Mouse (Mus musculus): Measurements from ENCODE around the gene Clk3. TPM values are rescaled to one million over a fixed set of nuclear protein-coding genes. Genes with fewer than 3 reads are reported as not detected.
A peak's percentile ranks its signal among the peaks of the same experiment; 100 is the strongest.
"Not testable (repeated sequence)": the region's sequence is repeated elsewhere in the genome, so short reads cannot be mapped to it uniquely, and the experiment has no call there.

The Clk3 gene
- total RNA-seq, 2 experiments from 2014 or later = 36.1 to 45.2 TPM

DNA sequence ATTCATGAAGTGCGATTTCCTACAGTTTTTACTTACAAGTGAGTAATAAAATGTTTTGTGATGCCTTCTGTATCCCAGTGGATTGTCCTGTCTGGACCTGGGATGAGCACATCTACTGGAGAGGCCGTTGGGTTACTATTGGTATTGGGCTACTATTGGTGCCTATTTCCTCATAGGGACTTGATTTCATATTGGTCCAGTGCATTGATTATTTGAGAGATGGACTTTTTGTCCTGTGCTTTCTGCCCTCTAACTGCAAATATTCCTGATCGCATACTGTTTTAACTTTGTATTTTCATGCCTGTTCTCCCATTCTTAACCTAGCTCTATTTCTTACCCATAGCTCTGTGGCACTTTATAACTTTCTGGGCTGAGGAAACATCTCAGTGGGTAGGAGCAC lies 41.0 kb downstream of the Clk3 start:
- DNase-seq (ENCODE audit: low spot score) = no peak

DNA sequence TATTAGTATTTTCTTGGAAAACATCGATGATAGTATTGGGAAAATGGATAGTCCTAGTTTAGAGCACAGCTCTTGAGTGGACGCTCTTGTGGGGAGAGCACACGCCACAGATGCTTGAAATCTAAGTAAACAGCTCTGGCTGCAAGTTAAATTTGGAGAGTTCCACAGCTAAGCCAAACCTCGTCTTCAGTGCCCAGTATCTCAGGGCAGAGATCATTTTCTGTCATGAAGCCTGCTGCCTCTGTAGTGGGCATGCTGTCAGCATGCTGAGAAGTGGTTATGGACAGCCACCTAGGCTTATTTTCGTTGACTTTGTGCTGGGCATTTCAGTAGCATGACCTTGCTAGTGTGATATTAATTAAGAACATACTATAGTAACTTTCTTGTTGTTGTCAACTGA lies 41.9 kb downstream of the Clk3 start:
- DNase-seq (ENCODE audit: low spot score) = peak; percentile 71

DNA sequence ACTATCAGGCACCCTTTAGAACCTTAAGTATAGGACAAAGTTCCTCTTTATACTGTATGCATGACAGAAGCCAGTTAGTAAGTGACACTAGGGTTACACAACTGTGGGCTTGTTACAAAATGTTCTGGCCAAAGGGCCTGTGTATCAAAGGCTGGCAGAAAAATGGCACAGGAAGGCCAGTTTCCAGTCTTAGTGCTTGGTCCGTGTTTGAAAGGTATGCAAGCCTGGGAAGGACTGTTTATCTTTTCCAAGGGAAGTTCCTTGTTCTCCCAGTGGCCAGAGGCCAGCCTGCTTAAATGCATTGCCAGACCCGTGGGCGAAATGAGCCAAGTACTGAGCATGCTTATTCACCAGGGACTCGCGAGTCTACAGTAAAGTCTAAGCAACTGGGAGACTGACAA lies 42.3 kb downstream of the Clk3 start:
- peak; percentile 86 for DNase-seq (ENCODE audit: low spot score)

DNA sequence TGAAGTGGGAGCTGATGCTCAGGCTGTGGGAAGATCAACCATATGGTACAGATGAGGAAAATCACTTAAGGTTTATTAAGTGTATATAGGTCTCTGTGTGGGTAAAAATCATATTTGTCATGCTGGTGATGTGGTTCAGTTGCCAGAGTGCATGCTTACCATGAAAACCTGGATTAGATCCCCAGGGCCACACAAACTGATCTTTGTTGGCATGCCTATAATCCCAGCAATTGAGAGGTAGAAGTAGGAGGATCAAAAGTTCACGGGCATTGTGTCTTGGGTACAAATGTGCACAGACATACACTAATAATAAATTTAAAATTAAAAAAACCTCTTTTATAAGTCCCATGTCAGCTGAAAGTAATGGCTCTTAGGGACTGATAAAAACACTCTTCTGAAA lies 43.3 kb downstream of the Clk3 start:
- DNase-seq (ENCODE audit: low spot score) = no peak

DNA sequence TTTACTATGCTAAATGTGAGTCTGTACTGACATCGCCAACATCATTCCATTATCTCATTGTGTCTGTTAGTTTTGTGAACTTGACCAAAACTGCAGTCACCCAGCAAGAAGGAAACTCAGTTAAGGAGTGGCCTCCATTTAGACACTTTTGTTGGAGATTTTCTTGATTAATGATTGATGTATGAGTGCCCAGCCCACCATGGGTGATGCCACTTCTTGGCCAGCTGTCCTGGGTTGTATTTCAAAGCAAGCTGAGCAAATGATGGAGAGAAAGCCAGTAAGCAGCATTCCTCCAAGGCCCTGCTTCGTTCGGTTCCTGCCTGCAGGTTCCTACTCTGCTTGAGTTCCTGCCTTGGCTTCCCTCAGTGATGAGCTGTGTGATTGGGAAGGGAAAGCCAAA lies 44.9 kb downstream of the Clk3 start:
- no peak for DNase-seq (ENCODE audit: low spot score)

DNA sequence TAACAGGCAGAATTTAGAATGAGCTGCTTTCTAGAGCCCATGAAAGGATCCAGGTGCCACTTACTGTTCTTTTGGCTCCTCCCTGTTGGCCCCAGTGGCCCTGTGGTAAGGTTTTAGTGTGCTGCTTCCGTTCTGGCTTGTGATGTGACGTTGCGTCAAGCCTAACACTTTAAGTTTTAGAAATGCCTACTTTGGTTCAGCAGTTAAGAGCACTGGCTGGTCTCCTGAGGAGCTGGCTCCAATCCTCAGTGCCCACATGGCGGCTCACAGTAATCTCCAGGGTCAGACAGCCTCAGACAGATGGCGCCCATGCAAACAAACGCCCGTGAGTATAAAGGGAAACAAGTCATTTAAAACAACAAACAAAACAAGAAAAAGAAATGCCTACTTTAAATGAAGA lies 47.3 kb downstream of the Clk3 start:
- DNase-seq (ENCODE audit: low spot score) = no peak

DNA sequence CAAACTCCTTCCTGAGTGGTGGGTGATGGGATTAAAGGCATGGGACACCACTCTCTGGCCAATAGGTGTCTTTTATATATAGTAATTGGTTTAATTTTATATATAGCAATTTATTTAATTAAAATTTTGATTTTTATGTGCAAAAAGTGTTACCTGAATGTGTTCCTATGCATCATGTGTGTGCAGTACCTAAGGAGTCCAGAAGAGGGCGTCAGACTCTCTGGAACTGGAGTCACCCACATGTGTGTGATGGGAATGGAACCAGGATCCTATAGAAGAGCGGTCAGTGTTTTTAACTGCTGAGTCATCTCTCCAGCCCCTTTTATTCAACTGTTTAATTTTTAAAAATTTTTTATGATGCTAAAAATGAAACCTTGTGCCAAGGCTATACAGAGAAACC lies 53.5 kb downstream of the Clk3 start:
- no peak for DNase-seq (ENCODE audit: low spot score)

DNA sequence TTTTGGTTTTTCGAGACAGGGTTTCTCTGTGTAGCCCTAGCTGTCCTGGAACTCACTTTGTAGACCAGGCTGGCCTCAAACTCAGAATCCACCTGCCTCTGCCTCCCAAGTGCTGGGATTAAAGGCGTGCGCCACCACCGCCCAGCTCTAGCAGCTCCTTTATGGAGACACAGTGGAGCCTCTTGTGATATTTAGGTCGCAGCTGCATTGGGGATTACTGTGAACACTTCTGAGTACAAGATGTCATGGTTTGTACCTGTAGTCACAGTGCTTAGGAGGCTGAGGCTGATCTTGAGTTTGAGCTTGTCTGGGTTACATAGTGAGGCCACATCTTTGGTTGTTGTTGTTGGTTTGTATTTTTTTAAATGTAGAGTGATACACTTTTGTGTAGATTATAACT lies 55.4 kb downstream of the Clk3 start:
- DNase-seq (ENCODE audit: low spot score) = not testable (repeated sequence)

DNA sequence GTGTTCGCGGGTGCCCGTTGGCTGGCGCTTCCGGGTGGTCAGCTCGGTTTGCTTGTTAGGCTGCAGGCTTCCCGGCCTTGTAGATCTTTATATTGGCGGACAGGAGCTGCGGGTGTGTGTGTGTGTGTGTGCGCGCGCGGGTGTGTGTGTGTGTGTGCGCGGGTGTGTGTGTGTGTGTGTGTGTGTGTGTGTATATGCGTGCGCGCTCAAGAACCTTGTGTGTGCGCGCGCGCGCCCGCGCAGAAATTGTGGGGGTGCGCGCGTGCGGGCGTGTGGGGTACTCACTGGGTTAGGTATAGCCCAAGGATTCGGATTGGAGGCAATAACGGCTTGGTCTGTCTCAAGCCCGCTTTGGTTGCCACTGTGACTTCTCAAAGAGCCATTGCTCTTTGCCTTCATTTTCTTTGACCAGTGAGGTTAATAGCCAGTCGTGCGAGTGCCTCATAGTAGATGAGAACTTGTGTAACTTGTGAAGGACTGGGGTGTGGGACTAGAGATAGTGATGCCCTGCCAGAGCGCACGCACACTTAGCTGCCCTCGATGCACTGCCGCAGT lies 56.9 kb downstream of the Clk3 start:
- no peak for DNase-seq (ENCODE audit: low spot score)

DNA sequence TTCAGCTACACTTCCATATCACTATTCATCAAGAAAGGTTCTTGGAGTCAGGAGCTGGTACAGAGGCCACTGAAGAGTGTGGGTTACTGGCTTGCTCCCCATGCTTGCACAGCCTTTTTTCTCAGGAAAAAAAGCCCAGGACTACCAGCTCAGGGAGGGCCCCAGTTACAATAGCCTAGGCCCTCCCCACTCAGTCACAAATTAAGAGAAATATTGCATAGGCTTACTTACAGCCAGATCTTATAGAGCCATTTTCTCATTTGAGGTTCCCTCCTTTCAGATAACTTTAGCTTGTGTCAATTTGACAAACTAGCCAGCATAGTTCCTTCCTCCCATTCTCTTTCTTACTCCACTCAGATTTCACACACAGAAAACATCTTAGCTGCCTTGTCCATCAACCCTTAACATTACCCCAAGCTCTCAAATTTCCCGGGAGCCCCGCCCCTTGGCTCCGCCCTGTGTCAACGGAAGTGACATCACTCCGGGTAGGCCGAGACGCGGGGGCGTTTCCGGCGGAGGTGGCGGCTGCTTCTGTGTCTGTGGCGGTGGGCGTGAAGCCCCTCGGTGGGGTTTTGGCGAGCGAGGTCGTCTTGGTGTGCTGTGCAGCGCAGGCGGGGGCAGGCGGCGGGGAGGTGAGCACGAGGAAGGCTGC lies 57.5 kb downstream of the Clk3 start, which contains the start of gene Edc3:
Edc3 (plus strand) TSS at position 473 of the 652 bp plus-strand sequence.
- peak; percentile 90 for DNase-seq (ENCODE audit: low spot score)

DNA sequence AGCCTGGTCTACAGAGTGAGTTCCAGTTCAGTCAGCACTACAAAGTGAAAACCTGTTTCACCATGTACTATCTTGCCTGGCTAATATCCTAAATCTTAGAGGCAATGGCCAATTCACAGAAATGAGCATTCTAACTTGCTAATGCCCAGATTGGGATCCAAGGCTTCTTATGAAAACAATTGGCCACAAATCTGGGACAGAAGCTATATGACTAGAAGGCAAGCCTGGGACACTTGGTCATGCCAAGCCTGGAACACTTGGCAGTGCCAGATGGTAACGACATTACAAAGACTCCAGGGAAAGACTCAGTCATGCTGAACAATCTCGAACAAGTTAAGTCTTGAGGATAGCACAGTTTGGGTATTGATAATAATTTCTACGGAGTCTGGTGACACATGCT lies 59.2 kb downstream of the Clk3 start:
- no peak for DNase-seq (ENCODE audit: low spot score)

Other genes with a start within 250 kb of the Clk3 start
- 1,000 to 10,000 TPM; 1,174 to 1,300 TPM for gene Cox5a, start 244.6 kb downstream of the Clk3 start, total RNA-seq (2021)
- 1 to 10 TPM; 5.6 to 6.3 TPM for gene Fam219b, start 228.3 kb downstream of the Clk3 start, total RNA-seq (2021)
- 10 to 100 TPM; 75.0 to 76.2 TPM for gene Mpi, start 213.1 kb downstream of the Clk3 start, total RNA-seq (2021)
- 10 to 100 TPM; 41.8 to 43.1 TPM for gene Scamp2, start 204.9 kb downstream of the Clk3 start, total RNA-seq (2021)
- 1 to 10 TPM; 3.3 to 3.8 TPM for gene Ulk3, start 176.4 kb downstream of the Clk3 start, total RNA-seq (2021)
- not detected for gene Cplx3, start 159.6 kb downstream of the Clk3 start, total RNA-seq (2021)
- gene Lman1l, start 145.1 kb downstream of the Clk3 start, total RNA-seq (2021) = not detected
- 1 to 10 TPM; 6.4 to 9.8 TPM for gene Csk, start 112.2 kb downstream of the Clk3 start, total RNA-seq (2021)
- gene Cyp1a2, start 82.2 kb downstream of the Clk3 start, total RNA-seq (2021) = not detected
- under 1 TPM; 0.24 to 0.37 TPM for gene Cyp1a1, start 77.9 kb downstream of the Clk3 start, total RNA-seq (2021)
- gene Edc3, start 57.3 kb downstream of the Clk3 start, total RNA-seq (2021) = 1 to 10 TPM; 4.7 to 5.1 TPM
- 1 to 10 TPM; 3.7 TPM for gene Arid3b, start 70.9 kb upstream of the Clk3 start, total RNA-seq (2021)
- gene Ubl7, start 145.1 kb upstream of the Clk3 start, total RNA-seq (2021) = 10 to 100 TPM; 87.4 to 95.1 TPM
- gene Sema7a, start 174.3 kb upstream of the Clk3 start, total RNA-seq (2021) = 10 to 100 TPM; 10.6 to 13.0 TPM
- gene Cyp11a1, start 240.6 kb upstream of the Clk3 start, total RNA-seq (2021) = under 1 TPM; 0.24 to 0.34 TPM